Mouse (Mus musculus) megakaryocyte progenitor cell, adult 5-6 weeks (primary cell): ENCODE measurements around the gene Gpr35. TPM values are rescaled to one million over a fixed set of nuclear protein-coding genes. Genes with fewer than 3 reads are reported as not detected.

Experiments used
- ATAC-seq: replicated peaks from 2 replicates; pipeline ENCODE4 v1.8.0; 2016; ENCODE audit warnings: mild to moderate bottlenecking, moderate TSS enrichment, inconsistent platforms; ENCODE audit not compliant: poor library complexity
- total RNA-seq, 2 experiments: library from RNA; stranded (forward) in 1 of 2; stranded (reverse) in 1 of 2; fragments of 157-497, 149-512 nt in 1 of 2; fragments of 200-1000 nt in 1 of 2; gene quantifications; 2 replicates each; pipeline versions ENCODE4 v1.2.3 to v1.2.4; 2015 to 2017

Gene Gpr35
- 1.1 TPM in 2 replicates for total RNA-seq (2015)
- 0.74 and 1.6 TPM in 2 replicates for total RNA-seq (2017)

DNA sequence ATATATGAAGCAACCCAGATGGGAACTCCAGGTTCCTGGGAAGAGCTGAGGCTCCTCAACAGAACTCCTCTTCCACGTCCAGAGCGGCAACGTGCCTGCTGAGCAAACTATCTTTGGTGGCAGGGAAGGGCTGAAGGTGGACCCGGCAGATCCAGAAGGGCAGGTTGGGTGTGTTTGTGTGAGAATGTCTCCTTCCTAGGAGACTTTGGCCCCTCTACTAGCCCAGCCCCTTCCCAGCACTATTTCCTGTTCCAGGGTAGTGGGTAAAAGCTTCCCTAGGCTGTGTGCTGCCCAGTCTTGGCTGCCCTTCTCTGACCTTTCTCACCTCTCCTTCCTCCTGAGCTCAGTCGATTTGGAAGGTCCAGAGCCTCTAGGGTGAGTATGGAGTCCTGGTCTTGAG lies at the start of gene Gpr35:
Gene Gpr35 (plus strand): TSS at position 259 of the 400 bp plus-strand sequence.
- no peak for ATAC-seq

DNA sequence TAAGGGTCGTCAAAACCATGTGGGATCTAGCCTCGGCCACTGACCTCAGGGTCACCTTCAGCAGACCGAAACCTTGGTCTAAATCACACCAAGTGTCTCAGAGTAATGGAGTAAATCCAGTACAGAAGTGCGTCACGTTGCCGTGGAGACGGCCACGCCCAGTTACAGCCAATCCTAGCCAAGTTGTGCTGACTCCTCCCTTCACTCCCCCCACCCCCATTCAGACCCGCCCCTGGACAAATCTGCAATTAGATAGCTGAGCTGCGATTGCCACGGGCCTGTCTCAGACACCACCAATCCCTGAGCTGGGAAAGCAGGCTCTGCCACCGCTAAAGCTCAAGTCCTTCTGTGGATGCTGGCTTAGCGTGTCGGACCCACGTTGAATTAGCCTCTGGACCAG lies 47.9 kb upstream of the Gpr35 start, which contains the start of gene Ankmy1:
Gene Ankmy1 (minus strand): TSS at position 121 of the 400 bp plus-strand sequence.
- ATAC-seq: peak; percentile 42

DNA sequence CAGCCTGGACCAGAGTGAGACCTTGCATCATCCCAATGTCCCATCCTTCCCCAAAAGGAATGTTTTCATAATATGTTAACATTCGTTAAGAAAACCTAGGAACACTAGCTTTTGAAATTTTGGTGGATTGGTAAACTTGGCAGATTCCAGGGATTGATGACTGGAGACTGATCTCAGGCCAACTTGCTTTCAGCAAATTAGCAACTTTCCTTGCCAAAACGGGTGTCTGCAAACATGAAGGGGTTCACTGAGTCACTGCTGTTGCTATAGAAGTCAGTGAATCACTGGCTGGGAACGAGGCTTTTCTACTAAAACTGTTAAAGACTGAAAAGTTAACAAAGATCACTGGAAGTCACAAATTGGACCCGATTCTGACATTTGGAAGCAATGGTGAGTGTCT lies 47.0 kb upstream of the Gpr35 start:
- ATAC-seq: no peak

DNA sequence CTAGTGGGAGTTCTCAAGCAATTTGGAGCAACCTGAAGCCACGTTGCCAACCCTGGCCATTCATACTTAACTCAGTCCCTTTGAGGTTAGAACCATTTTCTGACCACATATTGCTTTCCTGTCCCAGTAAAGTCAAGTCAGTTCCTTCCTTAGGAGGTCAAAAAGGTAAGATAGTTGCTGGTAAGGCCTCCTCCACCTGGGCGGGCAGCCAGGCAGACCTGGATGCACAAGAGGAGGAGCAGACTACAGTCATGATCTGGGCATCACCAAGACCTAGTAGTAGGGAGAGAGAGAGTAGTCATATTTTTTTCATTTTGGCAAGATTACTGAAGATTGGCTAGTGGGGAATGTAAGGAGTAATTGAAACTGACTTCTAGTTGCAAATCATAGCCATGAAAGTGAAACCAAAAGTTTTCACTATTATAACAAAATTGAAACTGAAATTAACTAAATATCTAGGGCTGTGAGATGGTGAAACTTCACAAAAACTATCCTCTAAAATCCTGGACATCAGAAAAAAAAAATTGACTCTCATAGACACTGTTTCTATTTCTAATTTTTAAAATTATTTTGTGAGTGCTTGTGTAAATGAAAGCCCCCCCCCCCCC lies 44.9 kb upstream of the Gpr35 start:
- ATAC-seq: no peak

DNA sequence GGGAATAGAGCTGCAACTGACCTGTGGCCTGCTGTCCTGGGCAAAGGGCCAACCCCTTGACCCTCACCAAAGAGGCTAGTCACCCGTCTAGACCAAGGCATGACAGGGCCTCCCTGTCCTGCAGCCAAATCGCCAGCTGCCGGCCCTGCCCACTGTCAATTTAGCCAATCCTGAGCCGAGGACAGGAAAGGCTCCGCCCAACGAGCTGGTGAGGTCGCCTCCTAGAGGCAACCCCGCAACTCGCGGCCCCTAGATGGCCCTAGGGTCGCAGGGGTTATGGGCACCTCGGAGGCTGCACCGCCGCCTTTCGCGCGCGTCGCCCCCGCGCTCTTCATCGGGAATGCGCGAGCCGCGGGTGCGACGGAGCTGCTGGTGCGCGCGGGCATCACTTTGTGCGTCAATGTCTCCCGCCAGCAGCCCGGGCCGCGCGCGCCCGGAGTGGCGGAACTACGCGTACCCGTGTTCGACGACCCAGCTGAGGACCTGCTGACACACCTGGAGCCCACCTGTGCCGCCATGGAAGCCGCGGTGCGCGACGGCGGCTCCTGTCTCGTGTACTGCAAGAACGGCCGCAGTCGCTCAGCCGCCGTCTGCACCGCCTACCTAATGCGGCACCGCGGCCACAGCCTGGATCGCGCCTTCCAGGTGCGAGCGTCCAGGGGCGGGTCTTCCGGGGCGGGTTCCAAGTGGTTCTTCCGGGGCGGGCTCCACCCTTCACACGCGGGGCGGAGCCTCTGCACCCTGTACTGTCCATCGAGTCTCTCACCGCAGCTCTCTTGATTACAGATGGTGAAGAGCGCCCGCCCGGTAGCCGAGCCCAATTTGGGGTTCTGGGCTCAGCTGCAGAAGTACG lies 43.7 kb upstream of the Gpr35 start, which contains the start of gene Dusp28:
Gene Dusp28 (plus strand): TSS at position 203 of the 853 bp plus-strand sequence.
- ATAC-seq: peak; percentile 61

DNA sequence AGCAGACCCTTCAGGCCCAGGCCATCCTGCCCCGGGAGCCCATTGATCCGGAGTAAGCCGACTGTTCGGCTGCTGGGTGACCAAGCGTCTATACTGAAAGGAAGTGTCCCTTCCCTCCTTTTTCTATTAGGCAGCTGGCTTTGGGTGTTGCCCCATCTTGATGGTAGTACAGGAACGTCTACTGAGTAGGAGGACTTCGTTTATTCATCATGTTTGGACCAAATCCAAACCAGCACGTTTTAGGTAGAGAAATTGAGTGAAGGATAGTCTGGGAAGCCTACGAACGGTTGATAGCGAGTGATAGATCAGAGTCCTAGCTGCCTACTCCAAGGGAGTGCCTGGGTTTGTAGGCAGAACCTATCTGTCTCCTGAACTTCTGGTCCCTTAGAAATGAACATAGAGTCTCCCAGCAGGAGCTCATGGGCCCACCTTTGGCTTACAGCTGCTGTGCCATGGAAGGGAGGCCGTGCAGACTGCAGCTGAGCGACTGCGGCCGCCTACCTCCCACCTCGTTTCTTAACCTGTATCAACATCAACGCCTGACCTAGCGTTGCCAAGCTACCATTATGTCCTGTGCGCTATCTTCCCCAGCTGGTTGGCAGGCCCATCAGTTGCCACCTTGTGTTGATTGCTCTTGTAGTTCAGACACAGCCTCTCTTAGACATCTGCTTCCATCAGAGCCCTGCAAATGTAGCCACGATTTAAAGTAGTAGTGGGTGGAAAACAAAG lies 42.9 kb upstream of the Gpr35 start:
- peak; percentile 14 for ATAC-seq

DNA sequence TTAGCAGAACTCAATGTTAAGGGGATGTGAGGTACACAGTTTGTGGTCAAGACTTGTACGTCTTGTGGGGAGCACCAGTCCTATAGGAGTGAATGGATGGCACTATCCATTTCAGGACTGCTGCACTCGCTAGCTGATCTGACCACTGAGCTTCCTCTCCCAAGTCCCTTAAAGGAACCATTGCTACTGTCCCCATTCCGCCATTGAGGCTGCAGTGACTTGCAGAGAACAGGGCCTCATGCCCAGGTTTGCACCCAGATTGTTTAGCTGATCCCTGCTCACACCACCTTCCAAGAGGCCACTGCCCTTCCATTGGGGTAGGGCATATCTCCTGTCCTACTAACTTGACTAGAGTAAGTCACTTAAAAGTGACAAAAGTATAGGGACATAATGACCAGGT lies 42.0 kb upstream of the Gpr35 start:
- ATAC-seq: no peak

DNA sequence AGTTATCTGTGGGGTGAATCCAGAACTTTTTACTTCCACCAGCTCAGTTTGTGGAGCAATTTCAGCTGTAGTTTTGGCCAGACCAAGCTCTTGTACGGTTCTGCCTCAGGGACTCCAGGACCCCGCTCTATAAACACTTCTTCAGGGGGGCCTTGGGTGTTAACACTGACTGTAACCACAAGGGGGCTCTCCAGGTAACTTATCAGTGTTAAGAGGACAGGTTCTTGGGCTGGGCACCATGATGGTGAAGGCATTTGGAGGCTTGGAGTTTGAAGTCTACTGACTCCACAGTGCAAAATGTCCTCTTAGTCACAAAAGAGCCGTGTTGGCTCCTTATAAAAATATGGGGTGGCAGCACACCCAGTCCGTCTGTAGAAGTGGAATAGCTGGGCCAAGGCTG lies 41.6 kb upstream of the Gpr35 start:
- no peak for ATAC-seq

DNA sequence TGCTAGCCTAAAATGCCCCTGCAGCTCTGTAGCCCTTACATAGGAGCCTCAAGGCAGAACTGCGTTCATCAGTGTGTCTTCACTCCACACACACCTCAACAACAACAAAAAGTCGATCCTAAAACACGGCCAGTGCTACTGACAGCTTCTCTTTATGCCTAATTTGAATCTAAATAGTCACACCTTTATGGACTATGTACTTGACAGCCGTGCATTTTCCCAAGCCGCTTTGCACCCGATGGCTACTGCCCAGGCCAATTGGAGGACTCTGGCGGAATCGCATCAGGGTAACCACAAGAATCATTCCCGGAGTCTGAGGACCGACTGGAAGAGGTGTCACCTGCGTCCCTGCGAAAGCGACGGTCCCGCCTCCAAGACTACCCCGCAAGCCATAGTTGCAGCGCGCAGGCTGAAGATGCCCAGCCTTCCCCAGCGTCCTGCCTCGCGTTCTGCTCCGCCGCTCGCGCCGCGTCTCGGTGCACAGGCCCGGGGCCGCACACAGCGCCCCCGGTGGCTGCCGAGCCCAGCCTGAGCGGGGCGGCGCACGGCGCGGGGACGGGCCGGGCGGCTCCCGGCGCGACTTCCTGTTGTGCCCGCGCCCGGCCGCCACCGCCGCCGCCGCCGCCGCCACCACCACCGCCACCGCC lies 40.3 kb upstream of the Gpr35 start, which contains the start of gene Rnpepl1:
Gene Rnpepl1 (plus strand): TSS at position 545 of the 647 bp plus-strand sequence.
- ATAC-seq: peak; percentile 47

DNA sequence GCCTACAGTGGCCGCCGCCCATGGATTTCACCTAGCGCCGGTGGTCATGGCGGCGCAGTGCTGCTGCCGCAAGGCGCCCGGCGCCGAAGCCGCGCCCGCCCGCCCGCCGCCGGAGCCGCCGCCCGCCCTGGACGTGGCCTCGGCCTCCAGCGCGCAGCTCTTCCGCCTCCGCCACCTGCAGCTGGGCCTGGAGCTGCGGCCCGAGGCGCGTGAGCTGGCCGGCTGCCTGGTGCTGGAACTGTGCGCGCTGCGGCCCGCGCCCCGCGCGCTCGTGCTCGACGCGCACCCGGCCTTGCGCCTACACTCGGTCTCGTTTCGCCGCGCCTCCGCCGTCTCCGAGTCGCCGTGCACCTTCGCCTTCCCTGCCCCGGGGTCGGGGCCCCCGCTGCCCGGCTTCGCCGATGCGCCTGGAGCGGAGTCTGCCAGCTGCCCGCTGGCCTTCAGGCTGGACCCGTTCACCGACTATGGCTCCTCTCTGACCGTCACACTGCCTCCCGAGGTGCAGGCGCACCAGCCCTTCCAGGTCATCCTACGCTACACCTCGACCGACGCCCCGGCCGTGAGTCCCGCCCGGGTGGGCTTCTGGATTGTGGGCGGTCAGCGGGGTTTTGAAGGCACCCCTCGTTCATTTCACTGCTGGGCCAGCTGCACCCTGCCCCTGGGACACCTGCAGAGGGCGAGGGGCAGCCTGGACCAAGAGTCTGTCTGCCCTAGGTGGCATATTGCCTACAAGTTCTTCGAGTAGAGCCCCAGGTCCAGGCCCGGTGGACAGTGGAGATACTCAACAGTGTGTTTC lies 39.5 kb upstream of the Gpr35 start:
- no peak for ATAC-seq

DNA sequence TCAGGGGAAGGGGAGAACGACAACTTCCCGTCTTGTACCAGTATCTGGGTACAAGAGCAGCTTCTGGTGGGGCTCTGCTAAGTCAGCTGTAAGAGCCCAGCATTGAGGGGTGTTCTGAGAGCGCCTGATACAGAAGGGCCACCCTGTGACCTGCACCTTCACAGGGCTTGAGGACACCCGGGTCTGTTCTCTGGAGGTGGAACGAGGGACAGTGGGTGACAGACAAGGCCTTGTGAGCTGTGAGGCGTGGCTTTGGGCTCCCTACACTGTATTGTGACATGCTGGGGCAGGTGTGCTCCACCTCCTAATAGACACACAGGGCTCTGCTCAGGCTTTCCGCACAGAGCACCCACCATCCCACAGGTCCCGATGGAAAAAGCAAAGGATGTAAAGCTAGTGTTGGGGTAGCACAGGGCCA lies 38.9 kb upstream of the Gpr35 start:
- no peak for ATAC-seq

DNA sequence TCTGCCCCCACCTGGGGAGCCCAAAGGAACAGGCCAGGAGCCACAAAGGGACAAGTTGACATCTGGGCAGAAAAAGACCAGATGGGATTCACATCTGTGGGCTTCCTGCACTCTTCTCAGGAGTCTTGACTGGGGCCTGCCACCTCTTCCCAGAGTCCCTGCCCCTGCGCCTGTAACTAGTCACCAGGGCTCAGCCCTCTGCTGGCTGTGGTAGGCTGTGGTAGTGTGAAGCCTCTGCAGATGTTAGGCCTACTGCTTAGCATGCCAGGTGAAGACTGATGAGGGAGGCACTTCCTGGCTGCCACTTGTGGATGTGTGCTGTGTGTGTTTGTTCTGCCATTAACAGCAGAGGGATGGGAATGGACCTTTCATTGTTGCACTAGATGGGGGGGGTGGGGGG lies 38.4 kb upstream of the Gpr35 start:
- ATAC-seq: peak; percentile 24

DNA sequence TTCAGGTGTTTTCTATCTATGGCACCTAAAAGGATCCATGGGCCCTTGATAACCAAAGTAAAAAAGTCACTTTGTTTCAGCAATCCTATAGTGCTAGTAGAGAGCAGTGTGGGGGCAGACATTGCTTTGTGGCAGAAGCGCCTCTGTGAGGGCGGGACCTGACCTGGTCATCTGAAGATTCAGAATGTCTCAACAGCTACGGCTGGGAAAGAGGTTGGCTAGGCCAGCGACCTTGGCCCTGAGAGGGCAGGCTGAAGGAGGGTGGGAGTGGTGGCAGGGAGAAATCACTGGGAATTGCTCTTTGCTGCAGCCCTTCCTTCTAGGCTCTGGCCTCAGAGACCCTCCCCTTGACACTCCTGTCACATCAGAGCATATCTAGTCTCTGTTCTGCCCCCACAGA lies 36.4 kb upstream of the Gpr35 start:
- no peak for ATAC-seq

DNA sequence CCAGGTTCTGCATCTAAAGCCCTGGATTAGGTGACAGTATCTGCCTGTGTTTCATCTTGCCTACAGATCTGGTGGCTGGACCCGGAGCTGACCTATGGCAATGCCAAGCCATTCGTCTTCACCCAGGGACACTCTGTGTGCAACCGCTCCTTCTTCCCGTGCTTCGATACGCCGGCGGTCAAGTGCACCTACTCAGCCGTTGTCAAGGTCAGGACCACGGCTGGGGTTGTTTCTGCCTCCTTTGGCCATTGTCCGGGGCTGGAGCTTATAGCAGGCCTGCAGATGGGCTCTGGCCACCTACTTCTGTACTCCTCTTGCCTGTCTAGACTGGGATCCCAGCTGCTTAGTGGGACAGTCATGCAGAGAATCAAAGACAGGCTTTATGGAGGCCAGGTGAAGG lies 35.7 kb upstream of the Gpr35 start:
- ATAC-seq: no peak

DNA sequence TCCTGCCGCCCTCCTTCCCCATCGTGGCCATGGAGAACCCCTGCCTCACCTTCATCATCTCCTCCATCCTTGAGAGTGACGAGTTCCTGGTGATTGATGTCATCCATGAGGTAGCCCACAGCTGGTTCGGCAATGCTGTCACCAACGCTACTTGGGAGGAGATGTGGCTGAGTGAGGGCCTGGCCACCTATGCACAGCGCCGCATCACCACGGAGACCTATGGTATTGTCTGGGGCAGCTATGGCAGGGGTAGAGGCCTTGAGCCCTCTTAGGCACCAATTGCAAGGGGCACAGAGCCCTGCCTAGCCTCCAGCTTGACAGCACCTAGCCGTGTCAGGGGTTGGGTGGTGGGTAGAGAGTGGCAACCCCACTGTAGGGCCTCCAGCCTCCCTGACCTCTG lies 33.9 kb upstream of the Gpr35 start:
- no peak for ATAC-seq

DNA sequence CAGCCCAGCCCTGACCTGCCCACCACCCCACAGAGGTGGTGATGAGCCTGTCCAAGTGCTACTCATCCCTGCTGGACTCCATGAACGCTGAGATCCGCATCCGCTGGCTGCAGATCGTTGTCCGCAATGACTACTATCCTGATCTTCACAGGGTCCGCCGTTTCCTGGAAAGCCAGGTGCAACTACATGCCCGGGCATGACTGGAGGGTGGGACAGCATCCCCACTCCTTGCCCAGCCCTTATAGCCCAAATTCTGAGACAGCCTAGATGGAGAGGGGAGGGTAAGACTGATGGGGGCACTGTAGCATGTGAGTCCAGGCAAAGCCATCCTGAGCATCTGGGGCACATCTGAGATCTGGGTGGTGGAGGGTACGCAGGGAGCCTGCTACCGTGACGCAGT lies 31.5 kb upstream of the Gpr35 start:
- ATAC-seq: no peak

DNA sequence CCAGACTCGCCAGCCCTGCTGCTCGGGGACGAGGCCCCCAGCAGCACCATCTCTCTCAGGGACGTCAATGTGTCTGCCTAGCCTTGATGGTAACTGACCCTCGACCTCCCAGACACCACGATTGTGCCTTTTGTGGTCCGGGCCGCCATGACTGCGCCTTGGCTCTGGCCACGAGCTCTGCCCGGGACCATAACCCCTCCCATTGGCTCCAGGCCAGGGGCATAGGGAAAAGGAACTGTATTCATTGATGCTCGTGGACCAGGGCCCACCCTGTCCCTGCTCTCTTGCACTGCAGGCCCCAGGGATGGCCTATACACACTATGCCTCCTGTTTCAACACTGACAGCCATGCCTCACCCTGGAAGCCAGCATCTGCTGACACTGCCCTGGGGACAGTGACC lies 30.9 kb upstream of the Gpr35 start:
- 0 out of 2 replicates have a peak, but pooled peaks have one; percentile 3 for ATAC-seq

DNA sequence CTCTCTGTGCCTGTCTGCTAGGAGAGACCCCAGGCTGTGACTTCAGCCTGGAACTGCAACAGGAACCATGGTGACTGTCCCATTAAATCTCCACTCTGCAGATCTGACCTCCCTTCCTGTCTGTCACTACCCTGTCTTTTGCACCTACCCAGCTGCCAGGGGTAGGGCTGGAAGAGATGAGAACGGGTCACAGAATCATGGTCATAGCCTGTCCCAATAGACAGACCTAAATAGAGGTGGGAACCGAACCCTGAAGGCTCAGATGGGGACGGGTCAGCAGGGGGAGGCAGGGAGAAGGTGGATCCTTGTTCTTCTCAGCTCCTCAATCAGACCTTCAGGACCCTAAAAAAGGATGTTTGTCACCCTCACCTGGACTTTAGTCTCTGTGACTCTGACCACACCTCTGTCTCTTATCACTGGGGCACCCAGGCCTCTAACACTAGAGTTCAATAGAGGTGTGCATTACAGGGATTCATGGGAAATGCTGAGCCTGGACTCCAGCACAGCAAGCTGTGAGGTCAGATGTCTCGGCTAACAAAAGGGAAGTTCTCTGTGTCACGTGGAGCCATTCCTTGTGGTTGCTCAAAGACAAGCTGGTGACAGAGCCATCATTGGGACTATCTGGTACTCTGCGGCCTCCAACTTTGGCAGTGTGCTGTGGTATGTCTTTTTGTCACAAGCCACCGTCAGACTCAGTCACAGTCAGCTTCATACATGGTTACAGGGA lies 30.0 kb upstream of the Gpr35 start:
- peak; percentile 85 for ATAC-seq

DNA sequence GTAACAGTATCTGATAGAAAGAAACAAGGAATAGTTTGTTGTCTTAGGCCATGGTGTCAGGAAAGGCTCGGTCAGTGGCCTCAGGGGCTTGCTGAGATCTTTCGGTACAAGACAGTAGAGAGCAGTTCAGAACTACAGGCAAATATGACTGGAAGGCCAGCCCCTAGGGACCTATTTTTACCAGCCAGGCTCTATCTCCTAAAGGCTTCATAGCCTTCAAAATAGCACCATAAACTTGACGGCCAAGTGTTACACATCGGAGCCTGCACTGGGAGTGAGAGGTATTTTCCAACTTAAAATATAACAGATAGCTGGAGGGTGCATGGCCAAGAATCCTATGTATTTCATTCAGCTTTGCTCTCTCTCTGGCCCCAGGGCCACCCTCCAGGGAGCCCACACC lies 29.2 kb upstream of the Gpr35 start:
- no peak for ATAC-seq
